Mouse (Mus musculus): ENCODE data around the gene Rpl15. TPM values are rescaled to one million over a fixed set of nuclear protein-coding genes. Genes with fewer than 3 reads are reported as not detected.

Rpl15 gene
- polyA plus RNA-seq, 1 experiment from 2014 or later, result 322 TPM

Other genes with a start within 250 kb of the Rpl15 start
- 4.0 and 5.1 TPM in 2 replicates for gene Nr1d2, start 32.3 kb downstream of the Rpl15 start, polyA plus RNA-seq (2015; fragmentation: Nextera tagmentation; extraction: Ambion mirVana)
- 32.2 and 32.8 TPM in 2 replicates for gene Nkiras1, start 255 bp downstream of the Rpl15 start, polyA plus RNA-seq (2015; fragmentation: Nextera tagmentation; extraction: Ambion mirVana)
- gene Ube2e1, start 60.5 kb upstream of the Rpl15 start, polyA plus RNA-seq (2015; fragmentation: Nextera tagmentation; extraction: Ambion mirVana), result 219 TPM in 2 replicates

Data from midbrain, embryonic 13.5 days (tissue).